Comparison of ENCODE assay signal across 8 mouse cellular contexts in genomic region chr7:3389444-3390412, GRCm38 (mm10). TPM values are rescaled to one million over a fixed set of nuclear protein-coding genes. Genes with fewer than 3 reads are reported as not detected.
DNase-seq lines count a peak whose midpoint lies in the region; ATAC-seq and TF ChIP-seq lines count a peak whose summit lies in the region.

No protein-coding gene starts in this region.

- H3K9me3 ChIP-seq in E14TG2a.4 (ENCODE audit: low read length): no peaks in the 10 kb centered on the region
- no peaks in the 10 kb centered on the region for H3K9me3 ChIP-seq in embryonic facial prominence, embryonic 15.5 days (replicated peaks)
- H3K9me3 ChIP-seq in hindbrain, embryonic 10.5 days: 0 out of 2 replicates have a peak, but pooled peaks cover 3% of the 10 kb centered on the region
- no peaks in the 10 kb centered on the region for H3K9me3 ChIP-seq in stomach, embryonic 14.5 days (ENCODE audit: control insufficient read depth, low read depth, low read length)

- peaks cover 19% of the 10 kb centered on the region for H3K27me3 ChIP-seq in E14TG2a.4 (ENCODE audit: insufficient read depth, low read length)
- H3K27me3 ChIP-seq in embryonic facial prominence, embryonic 15.5 days: no peaks in the 10 kb centered on the region
- H3K27me3 ChIP-seq in hindbrain, embryonic 10.5 days (ENCODE audit: insufficient read depth, poor library complexity, severe bottlenecking): no peaks in the 10 kb centered on the region; the same call in 1 of the 2 replicates
- H3K27me3 ChIP-seq in stomach, embryonic 14.5 days (ENCODE audit: control insufficient read depth, insufficient read depth, low read length): no peaks in the 10 kb centered on the region

- 0 out of 2 replicates have a peak overlapping the region, but pooled peaks have one; percentile 29 for H3K4me3 ChIP-seq in E14TG2a.4 (replicated peaks; ENCODE audit: low read length)
- H3K4me3 ChIP-seq in embryonic facial prominence, embryonic 15.5 days (replicated peaks): peak overlapping the region; percentile 38
- peak overlapping the region; percentile 51 for H3K4me3 ChIP-seq in hindbrain, embryonic 10.5 days
- peak overlapping the region; percentile 21 for H3K4me3 ChIP-seq in stomach, embryonic 14.5 days (ENCODE audit: low read depth, low read length)

- no peak overlapping the region for H3K9ac ChIP-seq in embryonic facial prominence, embryonic 15.5 days
- H3K9ac ChIP-seq in stomach, embryonic 14.5 days (replicated peaks; ENCODE audit: low read depth, low read length): no peak overlapping the region

- H3K27ac ChIP-seq in embryonic facial prominence, embryonic 15.5 days (replicated peaks): no peak overlapping the region
- H3K27ac ChIP-seq in hindbrain, embryonic 10.5 days: peak overlapping the region; percentile 80
- no peak overlapping the region for H3K27ac ChIP-seq in stomach, embryonic 14.5 days (ENCODE audit: low read length)

- peaks cover 52% of the 10 kb centered on the region for H3K4me1 ChIP-seq in E14TG2a.4 (replicated peaks; ENCODE audit: low read depth, low read length)
- peaks cover 10% of the 10 kb centered on the region; the same call in 1 of the 2 replicates for H3K4me1 ChIP-seq in embryonic facial prominence, embryonic 15.5 days
- peaks cover 29% of the 10 kb centered on the region for H3K4me1 ChIP-seq in hindbrain, embryonic 10.5 days (replicated peaks)
- no peaks in the 10 kb centered on the region; the same call in 1 of the 2 replicates for H3K4me1 ChIP-seq in stomach, embryonic 14.5 days (ENCODE audit: control insufficient read depth, insufficient read depth, low read length)

- H3K36me3 ChIP-seq in E14TG2a.4 (ENCODE audit: insufficient read depth, low read length): no peaks in the 10 kb centered on the region
- H3K36me3 ChIP-seq in embryonic facial prominence, embryonic 15.5 days: no peaks in the 10 kb centered on the region
- H3K36me3 ChIP-seq in hindbrain, embryonic 10.5 days: peaks cover 9% of the 10 kb centered on the region
- H3K36me3 ChIP-seq in stomach, embryonic 14.5 days (ENCODE audit: control insufficient read depth, insufficient read depth, low read length): no peaks in the 10 kb centered on the region

- 3% methylated on average over 17 of the region's 17 CpGs for WGBS in embryonic facial prominence, embryonic 15.5 days
- whole genome bisulfite sequencing in hindbrain, embryonic 10.5 days: 2% methylated on average over 17 of the region's 17 CpGs
- WGBS in stomach, embryonic 14.5 days: 1% methylated on average over 17 of the region's 17 CpGs

- no peak for ATAC-seq in embryonic facial prominence, embryonic 15.5 days (ENCODE audit: insufficient number of reproducible peaks, low FRiP score, low TSS enrichment, low read depth)
- no peak for ATAC-seq in stomach, embryonic 14.5 days (ENCODE audit: insufficient number of reproducible peaks, insufficient read depth, low FRiP score, low read depth)
- no peak for ATAC-seq in inflammation-experienced regulatory T-cells, adult 6 months

- DNase-seq in adrenal gland, postnatal 14 days: peak; percentile 76
- peak; percentile 62 for DNase-seq in hindbrain, embryonic 10.5 days (ENCODE audit: low spot score)
- peak; percentile 70 for DNase-seq in layer of hippocampus, adult 9-11 months
- DNase-seq in lung, postnatal 4 days: peak; percentile 65 to 71

- H3K4me2 ChIP-seq in embryonic facial prominence, embryonic 15.5 days (replicated peaks): peak overlapping the region; percentile 51
- peak overlapping the region; percentile 45 for H3K4me2 ChIP-seq in stomach, embryonic 14.5 days (replicated peaks; ENCODE audit: low read depth, low read length)

- TF ChIP-seq CTCF in E14TG2a.4 (conservative IDR thresholded peaks at IDR 0.05; ENCODE audit: low read length): no peak

RNA-seq across cellular contexts. Expression of gene Cacng8, which starts 0.8 kb away (rescaled TPM):
- 2.8 and 4.3 TPM in 2 replicates for total RNA-seq in adrenal gland, postnatal 14 days (2021)
- polyA plus RNA-seq in embryonic facial prominence, embryonic 15.5 days (2015; fragmentation: Nextera tagmentation; extraction: Ambion mirVana): 2.2 and 3.0 TPM in 2 replicates
- 5.5 and 7.8 TPM in 2 replicates for polyA plus RNA-seq in hindbrain, embryonic 10.5 days (2016; fragmentation: Nextera tagmentation; extraction: Ambion mirVana)
- polyA plus RNA-seq in stomach, embryonic 14.5 days (2014; fragmentation: Nextera tagmentation; extraction: Ambion mirVana): 2.1 and 2.8 TPM in 2 replicates
- not detected for polyA plus RNA-seq in inflammation-experienced regulatory T-cells, adult 6 months (2017; shearing (Covaris generic))

RNA-seq across cellular contexts. Expression of gene Cacng6, which starts 34.3 kb away (rescaled TPM):
- not detected in 2 replicates for total RNA-seq in adrenal gland, postnatal 14 days (2021)
- 5.1 and 7.3 TPM in 2 replicates for polyA plus RNA-seq in embryonic facial prominence, embryonic 15.5 days (2015; fragmentation: Nextera tagmentation; extraction: Ambion mirVana)
- 0.12 TPM in 1 of 2 replicates, not detected in the other for polyA plus RNA-seq in hindbrain, embryonic 10.5 days (2016; fragmentation: Nextera tagmentation; extraction: Ambion mirVana)
- polyA plus RNA-seq in stomach, embryonic 14.5 days (2014; fragmentation: Nextera tagmentation; extraction: Ambion mirVana): 0.48 TPM in 1 of 2 replicates, not detected in the other
- polyA plus RNA-seq in inflammation-experienced regulatory T-cells, adult 6 months (2017; shearing (Covaris generic)): not detected

RNA-seq across cellular contexts. Expression of gene Cacng7, which starts 57.0 kb away (rescaled TPM):
- total RNA-seq in adrenal gland, postnatal 14 days (2021): 7.3 and 10.9 TPM in 2 replicates
- 2.0 and 3.1 TPM in 2 replicates for polyA plus RNA-seq in embryonic facial prominence, embryonic 15.5 days (2015; fragmentation: Nextera tagmentation; extraction: Ambion mirVana)
- polyA plus RNA-seq in hindbrain, embryonic 10.5 days (2016; fragmentation: Nextera tagmentation; extraction: Ambion mirVana): 2.2 TPM in 2 replicates
- polyA plus RNA-seq in stomach, embryonic 14.5 days (2014; fragmentation: Nextera tagmentation; extraction: Ambion mirVana): 3.2 and 3.8 TPM in 2 replicates
- not detected for polyA plus RNA-seq in inflammation-experienced regulatory T-cells, adult 6 months (2017; shearing (Covaris generic))
